Mouse (Mus musculus) gastrocnemius, adult 18-20 months (tissue): ENCODE results near the gene Plscr3. TPM values are rescaled to one million over a fixed set of nuclear protein-coding genes. Genes with fewer than 3 reads are reported as not detected.

Experiments
- DNase-seq: peaks from one replicate; pipeline ENCODE4 v3.0.0; 2021; ENCODE audit warnings: low spot score
- long read RNA-seq, 2 experiments: library from polyadenylated mRNA; stranded (forward); transcript quantifications; one replicate each; pipeline ENCODE4 v2.0.0; 2021
- total RNA-seq, 2 experiments: library from RNA; stranded (reverse); gene quantifications; 2 replicates each; pipeline ENCODE4 v1.2.3; 2021

Plscr3 gene
- 10 to 100 TPM; 10.1 to 12.7 TPM for total RNA-seq
- long read RNA-seq, experiment 1, transcript Plscr3-201 (7 exons, 1,927 nt) = minor isoform, 5 of 17 reads
- long read RNA-seq, experiment 1, transcript Plscr3-203 (8 exons, 2,785 nt) = major isoform, 9 of 17 reads
- long read RNA-seq, experiment 1, partial matches to known transcripts = 0 of 17 reads
- long read RNA-seq, experiment 1, other reads (novel, unspliced or antisense) = 2 of 17 reads
- long read RNA-seq, experiment 2, transcript Plscr3-203 (8 exons, 2,785 nt) = major isoform, 11 of 16 reads
- long read RNA-seq, experiment 2, partial matches to known transcripts = 1 of 16 reads
- long read RNA-seq, experiment 2, other reads (novel, unspliced or antisense) = 0 of 16 reads

DNA sequence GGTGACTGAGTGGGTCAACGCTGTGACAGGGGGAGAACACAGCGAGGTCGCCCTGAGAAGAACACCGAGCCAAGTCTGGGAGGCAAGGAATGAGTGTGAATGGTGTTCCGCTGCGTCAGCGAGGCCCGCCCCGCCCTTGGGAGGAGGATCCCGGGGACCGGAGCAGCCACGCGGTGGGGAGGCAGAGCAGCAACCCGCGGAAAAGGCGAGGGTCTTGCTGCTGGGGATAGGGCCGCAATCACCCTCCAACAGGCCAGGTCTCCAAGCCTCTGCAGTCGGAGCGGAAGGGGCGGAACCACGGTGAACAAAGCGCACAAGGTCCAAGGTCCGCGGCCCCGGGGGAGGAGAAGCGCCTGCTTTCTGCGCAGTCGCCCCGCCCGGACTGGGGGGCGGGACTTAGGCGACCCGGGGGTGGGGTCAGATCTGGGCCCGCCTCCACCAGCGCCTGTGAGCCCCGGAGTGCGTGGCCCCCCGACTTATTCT is at the start of gene Plscr3:
Gene Plscr3, plus strand, starts transcription at position 179 of the 483 bp plus-strand sequence.
- peak; percentile 90 for DNase-seq

DNA sequence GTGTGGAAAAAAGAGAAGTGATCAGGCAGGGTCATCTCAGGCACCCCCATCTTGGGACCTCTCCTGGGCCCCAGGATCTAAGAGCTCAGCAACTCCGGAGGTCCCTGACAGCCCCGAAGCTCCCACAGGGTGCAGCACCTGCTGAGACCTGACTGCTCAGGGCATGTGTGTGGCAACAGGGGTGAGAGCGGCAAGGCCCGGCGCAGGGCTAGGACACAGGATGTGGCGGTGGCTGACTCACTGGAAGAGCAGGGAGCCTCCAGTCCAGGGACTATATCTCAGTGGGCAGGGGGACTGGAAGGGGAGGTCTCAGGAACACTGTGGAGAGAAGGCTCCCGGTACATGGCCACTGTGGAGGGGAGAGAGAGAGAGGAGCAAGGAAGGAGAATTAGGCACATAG is 48.3 kb upstream of the Plscr3 start:
- DNase-seq = no peak

DNA sequence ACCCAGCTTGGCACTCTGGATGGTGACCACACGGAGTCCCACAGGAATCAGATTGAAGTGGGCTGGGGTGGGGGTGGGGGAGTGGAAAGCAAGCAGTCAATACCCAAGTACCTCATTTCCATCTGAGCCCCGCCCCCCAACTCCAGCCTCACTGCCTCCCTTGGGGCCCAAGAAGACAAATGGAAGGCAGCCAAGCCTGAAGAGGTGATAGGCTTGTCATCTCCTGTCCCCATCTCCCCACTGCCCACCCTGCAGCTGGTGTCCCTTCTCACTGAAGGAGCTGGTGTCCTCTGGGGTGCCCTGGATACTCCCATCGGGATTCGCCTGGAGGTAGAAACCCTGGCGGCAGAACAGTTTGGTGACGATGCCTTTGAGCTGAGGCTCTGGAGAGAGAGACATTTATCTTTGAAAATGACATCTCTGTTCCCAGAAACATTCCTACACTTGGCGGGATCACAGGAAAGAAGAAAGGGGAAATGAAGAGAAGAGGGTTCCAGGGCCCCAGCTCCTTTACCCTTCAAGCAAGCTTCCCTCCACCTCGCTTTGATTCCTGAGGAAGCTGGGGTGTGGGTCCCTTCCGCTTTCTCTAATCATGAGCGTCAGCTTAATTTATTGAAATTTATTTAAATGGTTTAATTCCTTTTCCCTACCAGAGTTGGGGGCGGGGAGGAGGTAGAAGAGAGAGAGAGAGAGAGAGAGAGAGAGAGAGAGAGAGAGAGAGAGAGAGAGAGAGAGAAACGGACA is 46.6 kb upstream of the Plscr3 start:
- no peak for DNase-seq

DNA sequence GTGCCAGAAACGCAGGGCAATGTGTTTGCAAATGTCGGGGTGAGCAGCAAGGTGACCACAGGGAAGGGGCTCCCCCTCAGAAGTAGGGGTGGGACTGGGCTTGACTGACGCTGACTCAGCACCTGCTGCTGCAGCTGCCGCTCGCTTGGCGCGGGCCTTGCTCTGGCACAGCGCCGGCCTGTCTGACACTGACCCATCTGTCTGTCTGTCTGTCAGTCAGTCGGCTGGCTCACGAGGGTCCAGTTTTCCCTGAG is 46.1 kb upstream of the Plscr3 start:
- DNase-seq = no peak

DNA sequence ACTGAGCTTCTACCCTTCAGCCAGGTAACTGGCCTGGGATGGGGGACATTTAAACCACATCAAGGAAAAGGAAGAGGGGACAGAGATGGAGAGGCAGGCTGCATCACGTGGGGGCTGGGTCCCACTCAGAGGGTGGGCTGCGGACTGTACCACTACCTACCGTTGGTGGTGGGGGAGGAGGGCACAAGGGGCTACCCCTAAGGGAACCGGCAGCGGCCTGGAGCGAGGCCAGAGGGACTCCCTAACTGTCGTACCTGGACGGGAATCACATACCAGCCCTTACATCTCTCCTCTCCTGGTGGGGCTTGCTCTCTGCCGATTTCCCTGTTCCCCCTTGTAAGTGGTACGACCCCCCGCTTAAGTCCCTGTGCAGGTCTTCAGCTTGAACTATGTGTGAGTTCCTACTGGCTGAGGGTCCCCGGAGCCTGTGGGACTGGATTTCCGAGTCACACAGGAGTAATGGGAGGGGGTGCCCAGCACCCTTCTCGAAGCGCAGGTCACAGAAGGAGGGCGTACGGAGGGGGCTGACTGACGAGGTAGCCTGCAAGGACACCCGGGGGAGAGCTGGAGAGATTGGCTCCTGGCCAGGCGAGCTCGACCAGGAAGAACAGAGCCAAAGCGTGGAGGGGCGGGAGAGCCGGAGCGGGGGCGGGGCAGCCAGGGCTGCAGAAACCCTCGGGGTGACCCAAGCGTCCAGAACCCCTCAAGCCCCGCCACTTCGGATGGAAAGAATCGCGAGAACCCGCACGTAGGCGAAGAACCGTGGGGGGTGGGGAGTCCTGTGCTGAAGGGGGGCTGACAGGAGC is 45.6 kb upstream of the Plscr3 start:
- DNase-seq = no peak

DNA sequence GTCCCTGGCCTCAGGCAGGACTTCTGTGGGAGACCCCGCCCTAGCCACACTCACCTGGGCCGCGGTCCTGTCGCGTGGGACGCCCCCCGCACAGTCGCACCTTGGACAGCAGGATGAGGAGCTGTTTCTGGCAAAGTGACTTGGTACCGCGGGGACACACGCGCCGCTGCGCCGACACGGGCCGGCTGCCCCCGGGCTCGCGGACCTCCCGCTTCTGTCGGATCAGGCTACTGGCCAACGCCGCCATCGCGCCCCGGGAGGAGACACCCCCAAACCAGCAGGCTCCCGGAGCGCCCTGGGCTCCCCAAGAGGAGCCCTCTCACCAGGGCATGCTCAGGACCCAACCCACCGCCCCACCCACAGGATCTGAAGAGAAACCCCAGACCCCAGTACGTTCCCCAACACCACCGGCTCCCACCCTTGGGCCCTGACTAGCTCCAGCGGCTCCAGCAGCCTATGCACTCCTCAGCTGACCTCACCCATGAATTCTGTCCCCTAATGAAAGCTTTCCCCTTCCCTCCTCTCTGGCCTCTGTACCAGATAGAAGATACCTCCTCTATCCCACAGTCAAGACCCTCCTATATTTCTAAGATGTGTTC is 44.7 kb upstream of the Plscr3 start, which contains the start of gene Fgf11:
Gene Fgf11, minus strand, starts transcription at position 479 of the 599 bp plus-strand sequence.
- DNase-seq = no peak

DNA sequence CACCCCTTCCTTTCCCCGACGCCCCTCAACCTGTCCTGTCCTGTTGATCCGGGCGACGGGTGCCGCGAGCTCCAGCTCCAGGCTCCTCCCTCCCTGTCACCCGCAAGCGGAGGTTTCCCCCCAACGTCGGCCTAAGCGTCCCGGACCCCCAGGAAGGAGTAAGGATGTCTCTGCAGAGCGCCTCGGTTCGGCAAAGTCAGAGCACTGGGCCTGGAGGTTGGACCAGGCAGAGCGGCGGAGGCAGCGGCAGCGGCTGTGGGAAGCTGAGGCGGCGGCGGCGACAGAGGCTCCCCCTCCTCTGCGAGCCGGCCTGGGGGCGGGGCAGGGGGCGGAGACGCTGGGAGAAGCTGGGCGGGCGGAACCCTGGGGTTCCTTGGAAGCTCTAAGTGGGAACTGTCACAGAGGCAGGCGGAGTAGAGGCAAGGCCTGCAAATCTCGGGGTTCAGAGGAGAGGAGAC is 43.5 kb upstream of the Plscr3 start:
- peak; percentile 88 for DNase-seq

DNA sequence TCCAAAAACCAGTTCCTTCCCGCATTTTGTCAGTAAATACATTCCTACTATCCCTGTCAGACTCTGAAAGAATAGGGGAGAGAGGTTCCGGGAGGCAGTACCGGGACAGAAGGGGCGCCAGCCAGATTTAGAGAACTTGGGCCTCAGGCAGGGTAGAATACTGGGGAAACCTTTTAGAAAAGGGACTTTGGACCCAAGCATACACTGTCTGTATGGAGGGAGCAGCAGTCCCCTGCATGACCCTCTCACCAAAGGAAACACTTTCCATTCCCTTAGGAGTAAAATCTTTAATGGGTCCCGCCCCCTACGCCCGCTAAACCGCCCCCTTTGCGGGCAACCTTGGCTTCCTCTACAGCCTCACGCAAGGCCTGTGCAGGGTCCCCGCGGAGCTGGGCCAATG is 42.8 kb upstream of the Plscr3 start:
- DNase-seq = no peak

DNA sequence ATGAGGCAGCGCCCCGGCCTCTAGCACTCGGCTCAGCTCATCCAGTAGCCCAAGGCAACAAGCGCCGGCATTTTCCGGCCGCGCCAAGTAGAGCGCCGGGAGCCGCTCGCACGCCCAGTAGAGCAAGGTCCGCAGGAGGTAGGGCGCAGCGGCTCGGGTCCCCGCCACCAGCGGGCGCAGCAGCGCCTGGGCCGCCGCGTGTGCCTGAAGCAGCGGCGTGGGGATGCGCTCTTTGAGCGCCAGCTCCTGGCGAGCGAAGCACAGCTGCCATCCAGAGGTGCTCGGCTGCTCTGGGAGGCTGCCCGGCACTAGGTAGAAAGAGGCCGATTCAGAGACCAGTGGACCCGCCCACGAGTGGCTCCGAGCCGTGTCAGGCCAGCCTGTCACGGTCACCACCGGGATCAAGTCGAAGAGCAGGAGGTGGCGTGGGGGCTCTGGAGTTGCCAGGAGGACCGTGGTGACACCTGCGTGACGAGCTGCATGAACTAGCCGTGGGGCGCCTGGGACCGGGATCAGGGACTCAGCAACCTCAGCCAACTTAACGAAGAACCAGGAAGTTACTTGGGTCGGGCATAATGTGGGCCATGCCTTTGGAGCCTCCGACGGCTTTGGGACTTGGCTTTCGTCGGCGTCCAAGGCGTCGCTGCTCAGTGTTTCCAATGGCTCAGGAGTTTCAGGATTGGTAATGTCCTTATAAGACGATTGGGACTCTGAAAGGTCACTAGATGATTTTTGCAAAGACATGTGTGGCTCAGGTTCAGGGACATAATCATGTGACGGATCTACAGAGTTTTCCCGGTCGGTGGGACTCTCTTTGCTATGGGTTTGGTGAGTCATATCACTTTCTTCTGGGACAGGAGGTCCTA is 42.2 kb upstream of the Plscr3 start:
- peak; percentile 70 for DNase-seq

DNA sequence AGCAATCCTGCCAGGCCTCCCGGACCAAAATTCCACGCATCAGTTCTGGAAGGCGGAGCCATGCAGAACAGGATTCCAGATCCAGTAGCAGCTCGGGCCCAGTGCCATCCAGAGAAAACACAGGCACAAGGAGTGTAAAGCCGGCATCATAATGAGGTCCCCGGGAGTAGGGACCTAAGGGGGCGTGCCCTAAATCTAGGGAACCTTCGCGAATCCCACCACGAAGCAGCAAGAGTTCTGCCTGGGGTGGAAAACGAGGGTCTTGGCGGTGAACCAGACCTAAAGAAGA is 41.6 kb upstream of the Plscr3 start:
- DNase-seq = no peak

DNA sequence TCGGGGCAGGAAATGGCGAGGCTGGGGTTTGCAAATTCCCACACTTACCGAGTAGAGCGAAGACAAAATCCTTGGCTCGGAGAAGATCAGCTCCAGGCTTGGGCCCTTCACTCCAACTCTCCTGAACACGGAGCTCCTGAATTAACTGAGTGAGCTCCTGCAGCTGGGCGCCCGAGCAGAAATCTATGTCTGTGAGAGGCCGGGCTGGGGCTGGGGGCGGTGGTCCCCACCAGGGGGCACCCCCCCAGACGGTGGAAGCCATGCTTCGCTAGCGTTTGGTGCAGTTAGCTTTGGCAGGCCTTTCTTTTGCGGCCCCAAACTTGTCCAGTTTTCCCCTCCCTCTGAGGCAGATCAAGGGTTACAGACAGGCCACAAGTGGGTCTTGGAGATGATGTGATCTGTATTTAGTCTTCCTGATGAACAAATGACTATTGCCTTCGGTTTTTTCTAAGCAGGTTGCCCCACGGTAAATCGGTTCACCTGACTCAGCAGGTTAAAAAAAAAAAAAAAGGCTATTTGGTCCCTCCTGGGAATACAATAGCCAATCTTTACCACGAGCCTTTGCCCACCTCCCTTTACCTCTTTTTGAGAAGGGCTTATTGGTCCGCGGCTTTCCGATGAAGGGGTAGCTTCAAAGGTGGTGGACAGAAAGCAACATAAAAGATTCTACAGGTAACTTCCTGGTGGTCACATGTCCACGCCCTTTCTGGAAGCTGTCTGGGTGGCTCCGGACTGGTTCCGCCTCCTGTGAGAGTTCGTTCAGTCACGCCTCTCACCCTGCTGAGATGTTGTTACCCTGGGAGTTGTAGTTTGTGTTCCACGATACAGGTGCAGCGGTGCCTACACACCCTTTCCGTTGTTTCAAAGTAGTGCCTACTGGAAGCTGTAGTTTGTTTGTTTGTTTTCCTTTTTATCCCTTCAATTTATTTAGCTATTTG is 40.9 kb upstream of the Plscr3 start, which contains the start of gene Tmem102:
Gene Tmem102, minus strand, starts transcription at position 653 of the 938 bp plus-strand sequence.
- DNase-seq = no peak

DNA sequence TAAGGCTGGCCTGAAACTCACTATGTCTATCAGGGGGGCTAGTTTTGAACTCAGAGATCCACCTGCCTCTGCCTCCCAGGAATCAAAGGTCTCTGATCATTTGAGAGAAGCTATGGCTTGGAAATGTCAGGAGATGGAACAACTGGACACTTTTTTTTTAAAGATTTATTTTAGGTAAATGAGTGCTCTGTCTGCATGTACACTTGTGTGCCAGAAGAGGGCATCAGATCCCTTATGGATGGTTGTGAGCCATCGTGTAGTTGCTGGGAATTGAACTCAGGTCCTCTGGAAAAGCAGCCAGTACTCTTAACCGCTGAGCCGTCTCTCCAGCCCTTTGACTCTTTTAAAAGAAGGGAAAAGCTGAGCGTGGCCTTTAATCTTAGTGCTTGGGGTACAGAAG is 39.8 kb upstream of the Plscr3 start:
- no peak for DNase-seq

DNA sequence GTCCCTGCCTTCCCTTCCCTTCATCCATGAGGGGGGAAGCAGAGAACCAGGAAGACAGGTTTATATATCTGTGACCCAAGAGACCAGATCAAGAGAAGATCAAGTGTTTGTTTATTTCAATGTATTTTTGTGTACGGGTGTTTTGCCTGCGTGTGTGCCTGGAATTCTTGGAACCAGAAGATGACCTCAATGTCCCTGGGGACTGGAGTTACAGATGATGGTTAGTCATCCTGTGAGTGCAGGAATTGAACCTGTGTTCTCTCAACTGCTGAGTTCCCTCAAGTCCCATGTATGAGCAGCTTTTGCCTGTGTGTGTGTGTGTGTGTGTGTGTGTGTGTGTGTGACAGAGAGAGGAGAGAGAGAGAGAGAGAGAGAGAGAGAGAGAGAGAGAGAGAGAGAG is 38.5 kb upstream of the Plscr3 start:
- DNase-seq = no peak

DNA sequence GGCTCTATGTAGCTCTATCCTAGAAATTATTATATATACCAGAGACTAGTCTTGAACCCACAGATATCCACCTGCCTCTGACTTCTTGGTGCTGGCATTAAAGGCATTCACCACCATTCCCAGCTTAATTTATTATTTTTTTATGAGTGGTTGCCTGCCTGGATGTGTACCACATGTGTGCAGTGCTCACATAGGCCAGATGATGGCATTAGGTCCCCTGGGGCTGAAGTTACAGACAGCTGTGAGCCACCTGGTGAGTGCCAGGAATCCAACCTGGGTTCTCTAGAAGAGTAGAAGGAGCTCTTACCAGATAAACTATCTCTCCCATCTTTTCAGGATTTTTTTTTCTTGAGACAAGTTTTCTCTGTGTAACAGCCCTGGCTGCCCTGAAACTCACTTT is 35.9 kb upstream of the Plscr3 start:
- no peak for DNase-seq

DNA sequence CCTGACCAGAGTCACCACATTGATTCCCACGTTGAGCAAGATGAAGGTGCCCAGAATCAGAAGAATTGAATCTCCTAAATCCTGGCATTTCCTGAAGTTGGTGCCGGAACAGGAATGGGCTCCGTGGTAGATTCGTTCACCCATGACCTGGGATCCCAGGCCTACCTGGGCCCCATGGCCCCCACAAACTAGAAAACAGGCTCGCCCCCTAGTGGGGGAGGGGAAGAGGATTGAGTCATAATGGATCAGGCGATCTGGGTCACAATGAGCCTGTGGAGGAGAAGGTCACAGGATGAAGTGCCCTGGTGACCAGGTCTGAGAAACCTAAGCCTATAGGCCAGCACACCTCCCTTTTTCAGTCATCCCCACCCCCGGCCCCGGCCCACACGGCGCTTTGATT is 31.0 kb upstream of the Plscr3 start, which contains the start of gene Gm39566:
Gene Gm39566, minus strand, starts transcription at position 144 of the 400 bp plus-strand sequence.
- DNase-seq = no peak

DNA sequence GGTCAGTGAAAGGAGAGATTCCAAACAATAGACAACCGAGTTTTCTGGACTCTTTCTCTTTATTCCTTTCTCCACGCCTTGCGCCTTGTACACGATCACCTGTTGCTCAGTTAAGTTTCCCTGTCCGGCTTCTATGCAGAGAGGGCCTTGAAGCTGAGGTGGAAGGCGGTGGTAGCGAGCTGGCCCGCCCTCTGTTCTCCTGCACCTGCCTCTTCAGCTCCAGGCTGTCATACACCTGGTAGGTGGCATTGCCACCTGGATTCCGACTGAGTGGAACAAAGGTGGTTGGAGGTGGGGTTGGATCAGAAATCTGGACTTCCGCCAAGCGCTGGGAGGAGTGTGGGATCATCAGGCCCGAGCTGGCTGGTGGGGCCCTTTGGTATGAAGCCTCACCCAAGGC is 29.7 kb upstream of the Plscr3 start:
- no peak for DNase-seq

DNA sequence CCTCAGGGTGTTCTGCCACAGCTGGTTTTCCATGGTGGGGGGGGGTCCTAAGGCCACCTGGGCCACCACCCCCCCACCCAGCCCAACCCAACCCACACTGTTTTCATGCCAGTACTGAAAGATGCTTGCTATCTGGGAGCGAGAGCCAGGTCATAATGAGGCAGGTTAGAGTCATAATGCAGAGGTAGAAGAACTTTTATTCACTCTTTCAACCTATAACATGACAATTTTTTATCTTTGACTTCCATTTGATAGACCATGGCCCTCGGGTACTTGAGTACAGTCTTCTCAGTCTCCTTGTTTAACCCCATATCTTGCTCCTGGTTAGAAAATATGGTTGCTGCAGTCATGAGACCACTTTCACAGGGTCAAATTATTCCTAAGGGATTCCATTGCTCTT is 27.8 kb upstream of the Plscr3 start, which contains the start of gene Spem2:
Gene Spem2, minus strand, starts transcription at position 101 of the 400 bp plus-strand sequence.
- DNase-seq = no peak

DNA sequence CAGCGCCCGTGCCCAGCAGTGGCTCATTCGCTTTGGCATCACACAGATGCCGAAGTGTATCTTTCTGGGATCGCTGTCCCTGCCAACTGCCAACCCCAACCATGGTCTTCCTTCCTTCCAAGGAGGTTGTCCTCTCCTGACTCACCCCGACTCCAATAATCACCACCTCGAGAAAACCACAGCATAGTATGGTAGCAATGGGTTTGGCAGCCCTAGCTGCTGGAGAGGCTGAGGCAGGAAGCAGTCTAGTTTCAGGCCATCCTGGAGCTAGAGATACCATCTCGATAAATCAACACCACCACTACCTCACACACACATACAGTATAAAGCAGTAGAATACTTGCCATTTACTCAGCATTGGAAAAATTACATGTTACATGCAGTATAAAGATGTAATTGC is 27.3 kb upstream of the Plscr3 start:
- no peak for DNase-seq

DNA sequence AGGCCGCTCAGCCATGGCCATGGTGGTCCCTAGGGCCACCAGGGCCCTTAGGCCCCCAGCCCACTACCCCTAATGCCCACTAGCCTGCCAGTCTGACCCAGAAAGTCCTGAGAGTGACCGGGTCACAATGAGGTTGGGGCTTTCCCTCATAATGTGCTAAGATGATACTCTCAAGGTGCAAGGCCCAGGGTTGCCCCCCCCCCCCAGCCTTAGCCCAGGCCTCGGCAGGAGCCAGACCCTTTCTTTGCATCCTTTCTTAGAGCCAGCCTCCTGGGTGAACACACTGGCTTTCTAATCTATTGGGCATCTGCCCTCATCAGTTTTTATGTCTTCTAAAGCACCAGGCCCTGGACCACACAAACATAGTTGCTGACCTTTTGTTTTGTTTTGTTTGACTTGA is 24.1 kb upstream of the Plscr3 start, which contains the start of gene Spem1:
Gene Spem1, minus strand, starts transcription at position 101 of the 400 bp plus-strand sequence.
- no peak for DNase-seq
